Mouse (Mus musculus): ENCODE results near the gene Aldoart2. TPM values are rescaled to one million over a fixed set of nuclear protein-coding genes. Genes with fewer than 3 reads are reported as not detected.
A peak's percentile ranks its signal among the peaks of the same experiment; 100 is the strongest.
"Not testable (repeated sequence)": the region's sequence is repeated elsewhere in the genome, so short reads cannot be mapped to it uniquely, and the experiment has no call there.

The Aldoart2 gene
- under 1 TPM; 0.30 to 0.31 TPM for total RNA-seq (2021)
- long read RNA-seq, experiment 1 = 0 reads
- long read RNA-seq, experiment 2 = 0 reads

GRCm38 (mm10) chr12:55565206-55565605 lies at the start of gene Aldoart2:
TSS of gene Aldoart2 (plus strand) at chr12:55565239.
- intact Hi-C loops (cut with DNase I) = no loop called here
- no peak for DNase-seq

- intact Hi-C loops (cut with DNase I) = no loop called here
- DNase-seq = peak; percentile 46 to 50
Measured at GRCm38 (mm10) chr12:55518061-55518738, 46.8 kb upstream of the Aldoart2 start.

GRCm38 (mm10) chr12:55526983-55527752 lies 37.9 kb upstream of the Aldoart2 start:
- intact Hi-C loops (cut with DNase I) = no loop called here
- DNase-seq = no peak

GRCm38 (mm10) chr12:55536537-55537135 lies 28.4 kb upstream of the Aldoart2 start:
- DNase-seq = no peak
- intact Hi-C loops (cut with DNase I) = no loop called here

GRCm38 (mm10) chr12:55537742-55538141 lies 27.3 kb upstream of the Aldoart2 start:
- DNase-seq = no peak
- intact Hi-C loops (cut with DNase I) = no loop called here

GRCm38 (mm10) chr12:55538328-55538971 lies 26.6 kb upstream of the Aldoart2 start:
- intact Hi-C loops (cut with DNase I) = no loop called here
- DNase-seq = no peak

- intact Hi-C loops (cut with DNase I) = no loop called here
Measured at GRCm38 (mm10) chr12:55539157-55539556, 25.9 kb upstream of the Aldoart2 start.

GRCm38 (mm10) chr12:55554901-55555300 lies 10.1 kb upstream of the Aldoart2 start:
- intact Hi-C loops (cut with DNase I); DNase-seq: not testable (repeated sequence)

More at GRCm38 (mm10) chr12:55539157-55539556, 25.9 kb upstream of the Aldoart2 start:
- DNase-seq = no peak

- no peak for DNase-seq
- intact Hi-C loops (cut with DNase I) = no loop called here
Measured at GRCm38 (mm10) chr12:55557866-55558265, 7.2 kb upstream of the Aldoart2 start.

- no peak for DNase-seq
- intact Hi-C loops (cut with DNase I) = no loop called here
Measured at GRCm38 (mm10) chr12:55559184-55559855, 5.7 kb upstream of the Aldoart2 start.

- intact Hi-C loops (cut with DNase I) = no loop called here
- DNase-seq = no peak
Measured at GRCm38 (mm10) chr12:55560025-55560690, 4.9 kb upstream of the Aldoart2 start.

- intact Hi-C loops (cut with DNase I) = no loop called here
Measured at GRCm38 (mm10) chr12:55563742-55564141, 1.3 kb upstream of the Aldoart2 start.

GRCm38 (mm10) chr12:55564187-55564963 lies 664 bp upstream of the Aldoart2 start:
- intact Hi-C loops (cut with DNase I) = no loop called here
- DNase-seq = no peak

More at GRCm38 (mm10) chr12:55563742-55564141, 1.3 kb upstream of the Aldoart2 start:
- DNase-seq = no peak

- no peak for DNase-seq
- intact Hi-C loops (cut with DNase I) = no loop called here
Measured at GRCm38 (mm10) chr12:55565867-55566266, 828 bp downstream of the Aldoart2 start.

- intact Hi-C loops (cut with DNase I) = no loop called here
- no peak for DNase-seq
Measured at GRCm38 (mm10) chr12:55566837-55567236, 1.8 kb downstream of the Aldoart2 start.

- no peak for DNase-seq
- intact Hi-C loops (cut with DNase I) = no loop called here
Measured at GRCm38 (mm10) chr12:55568466-55568865, 3.4 kb downstream of the Aldoart2 start.

GRCm38 (mm10) chr12:55569676-55570075 lies 4.6 kb downstream of the Aldoart2 start:
- DNase-seq = no peak

GRCm38 (mm10) chr12:55570646-55571045 lies 5.6 kb downstream of the Aldoart2 start:
- no peak for DNase-seq
- intact Hi-C loops (cut with DNase I) = no loop called here

More at GRCm38 (mm10) chr12:55569676-55570075, 4.6 kb downstream of the Aldoart2 start:
- intact Hi-C loops (cut with DNase I) = no loop called here

GRCm38 (mm10) chr12:55571181-55571580 lies 6.1 kb downstream of the Aldoart2 start:
- DNase-seq = no peak
- intact Hi-C loops (cut with DNase I) = no loop called here

All from gastrocnemius, postnatal 36 days (tissue).